Mouse (Mus musculus): ENCODE data around the gene Arid1b.

DNA sequence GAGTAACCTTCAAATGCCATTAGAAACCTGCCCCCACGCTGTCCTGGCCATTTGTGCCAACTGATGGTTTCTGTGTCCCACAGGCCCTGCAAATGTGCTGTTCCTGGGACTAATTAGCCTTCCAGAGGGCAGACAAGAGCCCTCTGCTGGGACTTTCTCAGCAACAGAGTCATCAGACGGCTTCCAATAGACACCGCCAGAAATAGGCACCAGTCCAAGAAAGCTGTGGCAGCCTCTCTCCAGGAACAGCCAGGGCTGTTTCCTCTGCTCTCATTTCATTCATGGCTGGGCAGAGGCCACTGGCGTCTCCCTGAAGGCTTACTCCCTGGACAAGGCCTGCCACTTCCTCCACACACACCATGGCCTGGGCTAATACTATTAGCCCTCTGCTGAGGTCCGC lies 358.8 kb downstream of the Arid1b start:
- TF ChIP-seq GATA1 (IDR thresholded peaks at IDR 0.05; ENCODE audit: borderline replicate concordance, low read length) (no peak), FLI1 (IDR thresholded peaks at IDR 0.05; ENCODE audit: low read length) (no peak)

Data from megakaryocyte, embryonic 14.5 days (primary cell).